In genomic region chr1:88366881-88367644, GRCm38 (mm10) we compare ENCODE assay signal across 12 mouse cellular contexts. TPM values are rescaled to one million over a fixed set of nuclear protein-coding genes. Genes with fewer than 3 reads are reported as not detected.
DNase-seq lines count a peak whose midpoint lies in the region.
"Had no signal": no experiment of that assay in that cellular context is flagged by ENCODE, and none has a peak within 500 bp of the region (broad histone marks: within the 10 kb centered on the region; RNA-seq: fewer than 3 reads in every experiment).

No protein-coding gene starts in this region.

- intact Hi-C loops in heart, postnatal 25 days (cut with DNase I): no loop called here

- peak; percentile 19 to 32 for DNase-seq in kidney, postnatal 4 days
- DNase-seq in kidney, adult 11 months: no peak
- DNase-seq in testis, postnatal 10 days (ENCODE audit: low spot score): peak; percentile 49
- no peak for DNase-seq in testis, postnatal 14 days (ENCODE audit: low spot score)
- DNase-seq in cerebellum, adult 8-10 months: peak; percentile 49
- no peak for DNase-seq in neural tube, embryonic 10.5 days (ENCODE audit: extremely low spot score, low spot score)
- no peak for DNase-seq in heart, postnatal 25 days (ENCODE audit: low spot score)
- DNase-seq: heart, adult 18-20 months; heart, postnatal 14 days; liver, embryonic 13.5 days; lung, postnatal 4 days had no signal

RNA-seq across cellular contexts. Expression of gene Spp2, which starts 39.7 kb away (rescaled TPM):
- not detected for total RNA-seq in heart, postnatal 25 days (2021)
- total RNA-seq: heart, adult 18-20 months; heart, postnatal 14 days; layer of hippocampus, adult 18-20 months had no signal

Comparison
In these comparisons a context has a peak if more than half of its experiments do, and no peak if none do; other contexts are left out.
1. DNase-seq: peak in kidney, postnatal 4 days (2 of 2), testis, postnatal 10 days (single experiment) and cerebellum, adult 8-10 months (single experiment); none in kidney, adult 11 months (single experiment), testis, postnatal 14 days (single experiment), neural tube, embryonic 10.5 days (single experiment) and heart, postnatal 25 days (single experiment).